Mouse (Mus musculus) bone marrow macrophage, adult 2 months (primary cell): ENCODE results near the gene Uba52.

Experiments
- CTCF ChIP-seq: IDR thresholded peaks from 2 replicates; pipeline ENCODE4 v1.5.1; 2012; ENCODE audit warnings: low read depth, mild to moderate bottlenecking, low read length, moderate library complexity
- POLR2A ChIP-seq: IDR thresholded peaks from 2 replicates; pipeline ENCODE4 v1.6.1; 2012; ENCODE audit warnings: mild to moderate bottlenecking, low read depth, low read length, borderline replicate concordance

- TF ChIP-seq CTCF: no peak
- TF ChIP-seq POLR2A: no peak
Observed at GRCm38 (mm10) chr8:70466305-70466704, 44.3 kb downstream of the Uba52 start.
